ENCODE assay signal across 26 mouse cellular contexts in the genomic region with DNA sequence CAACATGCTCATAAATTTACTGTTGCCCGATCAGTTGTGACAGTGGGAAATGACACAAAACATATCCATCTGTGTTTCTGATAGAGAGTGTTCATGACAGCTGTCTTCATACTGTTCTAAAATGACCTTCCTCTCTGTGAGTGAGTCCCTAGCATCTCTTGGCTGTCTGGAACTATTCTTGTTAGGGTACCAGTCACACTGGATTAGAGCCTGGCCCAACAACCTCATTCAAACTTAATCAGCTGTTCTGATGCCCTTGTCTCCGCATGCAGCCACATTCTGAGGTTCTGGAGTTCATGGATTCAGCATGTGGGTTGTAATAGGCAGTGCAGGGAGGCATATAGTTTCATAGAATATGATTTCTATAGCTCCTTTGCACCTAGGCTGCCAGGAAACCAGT.
"Had no signal": no experiment of that assay in that cellular context is flagged by ENCODE, and none has a peak within 500 bp of the region (broad histone marks: within the 10 kb centered on the region; RNA-seq: fewer than 3 reads in every experiment).

No protein-coding gene starts in this region.

- ATAC-seq: hindbrain, embryonic 16.5 days; inflammation-experienced regulatory T-cells, adult 6 months; intestine, embryonic 15.5 days; intestine, postnatal 0 days had no signal

- H3K9me3 ChIP-seq: intestine, embryonic 15.5 days; limb, embryonic 10.5 days had no signal

- H3K27me3 ChIP-seq: heart, embryonic 12.5 days; hindbrain, embryonic 12.5 days; intestine, embryonic 15.5 days; limb, embryonic 12.5 days had no signal

- H3K4me2 ChIP-seq: heart, embryonic 12.5 days; hindbrain, embryonic 12.5 days; hindbrain, embryonic 14.5 days; intestine, embryonic 15.5 days; limb, embryonic 12.5 days; liver, embryonic 11.5 days had no signal

- H3K4me1 ChIP-seq: heart, embryonic 10.5 days; heart, embryonic 12.5 days; hindbrain, embryonic 10.5 days; hindbrain, embryonic 12.5 days; intestine, embryonic 15.5 days; limb, embryonic 10.5 days; limb, embryonic 12.5 days had no signal

- DNase-seq: gastrocnemius, adult 2 months; gastrocnemius, postnatal 10 days; gastrocnemius, postnatal 25 days; heart, adult 18-20 months; heart, postnatal 10 days; heart, postnatal 4 days; kidney, adult 18-20 months; kidney, adult 8-10 months; kidney, postnatal 10 days; kidney, postnatal 25 days; kidney, postnatal 4 days; liver had no signal

- H3K9ac ChIP-seq: heart, embryonic 12.5 days; hindbrain, embryonic 12.5 days; hindbrain, embryonic 14.5 days; intestine, embryonic 15.5 days; limb, embryonic 12.5 days had no signal

- H3K36me3 ChIP-seq: heart, embryonic 10.5 days; heart, embryonic 12.5 days; hindbrain, embryonic 10.5 days; hindbrain, embryonic 12.5 days; intestine, embryonic 15.5 days; limb, embryonic 10.5 days; limb, embryonic 12.5 days had no signal

- H3K4me3 ChIP-seq: gastrocnemius, adult 2 months; heart, embryonic 10.5 days; heart, embryonic 12.5 days; hindbrain, embryonic 10.5 days; hindbrain, embryonic 12.5 days; intestine, embryonic 15.5 days; layer of hippocampus, adult 2 months; left cerebral cortex, adult 2 months; limb, embryonic 10.5 days; limb, embryonic 12.5 days had no signal

- H3K27ac ChIP-seq: gastrocnemius, adult 2 months; heart, embryonic 10.5 days; hindbrain, embryonic 10.5 days; hindbrain, embryonic 12.5 days; hindbrain, embryonic 14.5 days; intestine, embryonic 15.5 days; layer of hippocampus, adult 2 months; left cerebral cortex, adult 2 months; limb, embryonic 10.5 days; limb, embryonic 12.5 days had no signal
